Mouse (Mus musculus) liver, embryonic 15.5 days (tissue): ENCODE results near the gene Nkiras2. TPM values are rescaled to one million over a fixed set of nuclear protein-coding genes. Genes with fewer than 3 reads are reported as not detected.

Experiments
- ATAC-seq: fragments of 200-750 bp; cut with Nextera tagmentation; 2 replicates; pipeline ENCODE4 v1.8.0; 2017; ENCODE audit warnings: moderate number of reproducible peaks, mild to moderate bottlenecking, moderate library complexity; ENCODE audit not compliant: insufficient read depth
- H3K27ac ChIP-seq: fragments of 300-500 bp; sonication (generic); replicated peaks from 2 replicates; pipeline ENCODE4 v1.5.1; 2015; ENCODE audit warnings: mild to moderate bottlenecking, inconsistent platforms
- H3K27me3 ChIP-seq: fragments of 300-500 bp; sonication (generic); 2 replicates; pipeline ENCODE4 v1.6.1; 2015; ENCODE audit warnings: mild to moderate bottlenecking, inconsistent platforms
- H3K36me3 ChIP-seq: fragments of 300-500 bp; sonication (generic); replicated peaks from 2 replicates; pipeline ENCODE4 v1.6.1; 2015; ENCODE audit warnings: moderate library complexity, mild to moderate bottlenecking, inconsistent platforms
- H3K4me1 ChIP-seq: fragments of 300-500 bp; sonication (generic); replicated peaks from 2 replicates; pipeline ENCODE4 v1.6.1; 2015; ENCODE audit warnings: inconsistent platforms
- H3K4me2 ChIP-seq: fragments of 300-500 bp; sonication (generic); 2 replicates; pipeline ENCODE4 v1.6.1; 2015; ENCODE audit warnings: moderate library complexity, mild to moderate bottlenecking, inconsistent platforms
- H3K4me3 ChIP-seq: fragments of 300-500 bp; sonication (generic); replicated peaks from 2 replicates; pipeline ENCODE4 v1.5.1; 2015; ENCODE audit warnings: mild to moderate bottlenecking, inconsistent platforms
- H3K9ac ChIP-seq: fragments of 300-500 bp; sonication (generic); 2 replicates; pipeline ENCODE4 v1.6.1; 2015; ENCODE audit warnings: moderate library complexity, mild to moderate bottlenecking, inconsistent platforms
- H3K9me3 ChIP-seq: fragments of 300-500 bp; sonication (generic); replicated peaks from 2 replicates; pipeline ENCODE4 v1.6.1; 2016; ENCODE audit warnings: inconsistent platforms
- WGBS: fragments of 180-500 bp; shearing (Covaris S2); methylation state at CpG from one replicate; pipeline ENCODE4 v1.1.7; 2015; ENCODE audit warnings: mixed read lengths; ENCODE audit not compliant: insufficient replicate concordance; 5-methylcytosine and 5-hydroxymethylcytosine counted together
- polyA plus RNA-seq: library from polyadenylated mRNA; unstranded; fragments of >200 nt; fragmentation: Nextera tagmentation; extraction: Ambion mirVana; gene quantifications from 2 replicates; pipeline ENCODE4 v1.2.1, GENCODE M21; 2015

The Nkiras2 gene
- polyA plus RNA-seq, 1 experiment from 2014 or later, result 18.8 TPM

- peaks cover 90% of the 10 kb centered on the region for H3K36me3 ChIP-seq
Measured at GRCm38 (mm10) chr11:100598074-100598473, 21.0 kb upstream of the Nkiras2 start.

GRCm38 (mm10) chr11:100601372-100601771 lies 17.7 kb upstream of the Nkiras2 start:
- no peaks in the 10 kb centered on the region for H3K9me3 ChIP-seq
- no peaks in the 10 kb centered on the region for H3K27me3 ChIP-seq
- 86% methylated on average over 3 of the region's 3 CpGs for WGBS
- H3K27ac ChIP-seq, result no peak overlapping the region
- ATAC-seq, result no peak
- no peak overlapping the region for H3K4me3 ChIP-seq
- H3K9ac ChIP-seq, result no peak overlapping the region
- H3K4me2 ChIP-seq, result no peak overlapping the region
- peaks cover 13% of the 10 kb centered on the region; the same call in 1 of the 2 replicates for H3K4me1 ChIP-seq
- H3K36me3 ChIP-seq, result peaks cover 61% of the 10 kb centered on the region

More at GRCm38 (mm10) chr11:100598074-100598473, 21.0 kb upstream of the Nkiras2 start:
- Histone ChIP-seq H3K9me3 (no peaks in the 10 kb centered on the region), H3K4me3 (no peak overlapping the region), H3K27me3 (no peaks in the 10 kb centered on the region), H3K4me1 (peaks cover 12% of the 10 kb centered on the region; the same call in 1 of the 2 replicates), H3K9ac (no peak overlapping the region), H3K27ac (no peak overlapping the region), H3K4me2 (no peak overlapping the region)
- no peak for ATAC-seq
- 71% methylated on average over 4 of the region's 4 CpGs for WGBS

GRCm38 (mm10) chr11:100603155-100603554 lies 15.9 kb upstream of the Nkiras2 start:
- H3K36me3 ChIP-seq, result peaks cover 45% of the 10 kb centered on the region
- no peak overlapping the region for H3K4me3 ChIP-seq
- no peak overlapping the region for H3K27ac ChIP-seq
- H3K4me2 ChIP-seq, result no peak overlapping the region
- no peak for ATAC-seq
- no peaks in the 10 kb centered on the region for H3K9me3 ChIP-seq
- H3K4me1 ChIP-seq, result peaks cover 13% of the 10 kb centered on the region; the same call in 1 of the 2 replicates
- WGBS, result 78% methylated on average over 9 of the region's 9 CpGs
- H3K27me3 ChIP-seq, result no peaks in the 10 kb centered on the region
- H3K9ac ChIP-seq, result no peak overlapping the region

GRCm38 (mm10) chr11:100603813-100604212 lies 15.2 kb upstream of the Nkiras2 start:
- Histone ChIP-seq H3K36me3 (peaks cover 43% of the 10 kb centered on the region), H3K4me1 (peaks cover 18% of the 10 kb centered on the region; the same call in 1 of the 2 replicates), H3K27me3 (no peaks in the 10 kb centered on the region), H3K9me3 (no peaks in the 10 kb centered on the region), H3K4me3 (no peak overlapping the region), H3K9ac (no peak overlapping the region), H3K27ac (no peak overlapping the region), H3K4me2 (no peak overlapping the region)
- 74% methylated on average over 8 of the region's 8 CpGs for WGBS
- ATAC-seq, result no peak

- no peak overlapping the region for H3K4me2 ChIP-seq
- H3K27me3 ChIP-seq, result no peaks in the 10 kb centered on the region
- no peak for ATAC-seq
- H3K4me3 ChIP-seq, result no peak overlapping the region
- H3K9me3 ChIP-seq, result no peaks in the 10 kb centered on the region
- H3K9ac ChIP-seq, result no peak overlapping the region
- WGBS, result 70% methylated on average over 4 of the region's 4 CpGs
- H3K4me1 ChIP-seq, result peaks cover 18% of the 10 kb centered on the region; the same call in 1 of the 2 replicates
- H3K36me3 ChIP-seq, result peaks cover 37% of the 10 kb centered on the region
- 0 out of 2 replicates have a peak overlapping the region, but pooled peaks have one; percentile 9 for H3K27ac ChIP-seq
Measured at GRCm38 (mm10) chr11:100604321-100605005, 14.6 kb upstream of the Nkiras2 start.

GRCm38 (mm10) chr11:100605451-100605850 lies 13.6 kb upstream of the Nkiras2 start:
- H3K27ac ChIP-seq, result no peak overlapping the region
- H3K4me1 ChIP-seq, result peaks cover 21% of the 10 kb centered on the region; the same call in 1 of the 2 replicates
- no peak overlapping the region for H3K4me2 ChIP-seq
- H3K36me3 ChIP-seq, result peaks cover 27% of the 10 kb centered on the region
- no peak for ATAC-seq
- WGBS, result 86% methylated on average over 10 of the region's 10 CpGs
- H3K27me3 ChIP-seq, result no peaks in the 10 kb centered on the region
- H3K9me3 ChIP-seq, result no peaks in the 10 kb centered on the region
- H3K4me3 ChIP-seq, result no peak overlapping the region
- H3K9ac ChIP-seq, result no peak overlapping the region

- no peak for ATAC-seq
- WGBS, result 85% methylated on average over 6 of the region's 6 CpGs
- no peak overlapping the region for H3K9ac ChIP-seq
Measured at GRCm38 (mm10) chr11:100607121-100607520, 11.9 kb upstream of the Nkiras2 start.

GRCm38 (mm10) chr11:100608796-100609195 lies 10.2 kb upstream of the Nkiras2 start:
- no peak overlapping the region for H3K4me2 ChIP-seq
- peaks cover 10% of the 10 kb centered on the region for H3K36me3 ChIP-seq
- no peak overlapping the region for H3K4me3 ChIP-seq
- no peak for ATAC-seq
- H3K27me3 ChIP-seq, result no peaks in the 10 kb centered on the region
- WGBS, result 59% methylated on average over 4 of the region's 4 CpGs
- H3K9ac ChIP-seq, result no peak overlapping the region
- peaks cover 8% of the 10 kb centered on the region; the same call in 1 of the 2 replicates for H3K4me1 ChIP-seq
- H3K27ac ChIP-seq, result no peak overlapping the region
- no peaks in the 10 kb centered on the region for H3K9me3 ChIP-seq

More at GRCm38 (mm10) chr11:100607121-100607520, 11.9 kb upstream of the Nkiras2 start:
- H3K27ac ChIP-seq, result no peak overlapping the region
- peaks cover 11% of the 10 kb centered on the region; the same call in 1 of the 2 replicates for H3K36me3 ChIP-seq
- H3K27me3 ChIP-seq, result no peaks in the 10 kb centered on the region
- H3K4me2 ChIP-seq, result no peak overlapping the region
- H3K4me1 ChIP-seq, result peaks cover 13% of the 10 kb centered on the region; the same call in 1 of the 2 replicates
- H3K4me3 ChIP-seq, result no peak overlapping the region
- no peaks in the 10 kb centered on the region for H3K9me3 ChIP-seq

GRCm38 (mm10) chr11:100609355-100609996 lies 9.6 kb upstream of the Nkiras2 start:
- Histone ChIP-seq H3K9ac (no peak overlapping the region), H3K27ac (no peak overlapping the region), H3K4me3 (no peak overlapping the region), H3K9me3 (no peaks in the 10 kb centered on the region), H3K36me3 (peaks cover 10% of the 10 kb centered on the region), H3K4me2 (no peak overlapping the region), H3K4me1 (peaks cover 8% of the 10 kb centered on the region; the same call in 1 of the 2 replicates), H3K27me3 (no peaks in the 10 kb centered on the region)
- no peak for ATAC-seq
- WGBS, result 79% methylated on average over 5 of the region's 5 CpGs

- Histone ChIP-seq H3K27me3 (no peaks in the 10 kb centered on the region), H3K36me3 (peaks cover 9% of the 10 kb centered on the region), H3K9me3 (no peaks in the 10 kb centered on the region), H3K9ac (no peak overlapping the region), H3K4me1 (peaks cover 8% of the 10 kb centered on the region; the same call in 1 of the 2 replicates), H3K4me3 (no peak overlapping the region), H3K27ac (no peak overlapping the region), H3K4me2 (no peak overlapping the region)
- 66% methylated on average over 9 of the region's 9 CpGs for WGBS
- no peak for ATAC-seq
Measured at GRCm38 (mm10) chr11:100609997-100610680, 8.9 kb upstream of the Nkiras2 start.

- 66% methylated on average over 6 of the region's 6 CpGs for WGBS
- H3K27ac ChIP-seq, result no peak overlapping the region
- H3K4me2 ChIP-seq, result no peak overlapping the region
- H3K9ac ChIP-seq, result no peak overlapping the region
- peaks cover 7% of the 10 kb centered on the region; the same call in 1 of the 2 replicates for H3K36me3 ChIP-seq
- H3K27me3 ChIP-seq, result no peaks in the 10 kb centered on the region
- H3K4me1 ChIP-seq, result peaks cover 17% of the 10 kb centered on the region
- ATAC-seq, result no peak
- no peaks in the 10 kb centered on the region for H3K9me3 ChIP-seq
- H3K4me3 ChIP-seq, result no peak overlapping the region
Measured at GRCm38 (mm10) chr11:100611627-100612026, 7.4 kb upstream of the Nkiras2 start.
